Mouse (Mus musculus) forebrain, postnatal 0 days (tissue): Measurements from ENCODE around the gene Cdc42bpa. TPM values are rescaled to one million over a fixed set of nuclear protein-coding genes. Genes with fewer than 3 reads are reported as not detected.

ENCODE experiments used
- ATAC-seq: fragments of 200-750 bp; cut with Nextera tagmentation; 2 replicates; pipeline ENCODE4 v1.8.0; 2017; ENCODE audit warnings: mild to moderate bottlenecking, moderate library complexity
- DNase-seq: peaks from one replicate; pipeline ENCODE4 v3.0.0-alpha.2; 2015
- H3K27ac ChIP-seq: fragments of 300-500 bp; sonication (generic); 2 replicates; pipeline ENCODE4 v1.5.1; 2014; ENCODE audit warnings: low read depth, mild to moderate bottlenecking, antibody characterized with exemption, low read length, moderate library complexity, mixed read lengths
- H3K27me3 ChIP-seq: fragments of 300-500 bp; sonication (generic); 2 replicates; pipeline ENCODE4 v1.6.1; 2014; ENCODE audit warnings: mild to moderate bottlenecking, low read length, mixed read lengths; ENCODE audit not compliant: insufficient read depth
- H3K36me3 ChIP-seq: fragments of 300-500 bp; sonication (generic); 2 replicates; pipeline ENCODE4 v1.6.1; 2014; ENCODE audit warnings: mild to moderate bottlenecking, moderate library complexity; ENCODE audit not compliant: insufficient read depth
- H3K4me1 ChIP-seq: fragments of 300-500 bp; sonication (generic); 2 replicates; pipeline ENCODE4 v1.6.1; 2014; ENCODE audit warnings: antibody characterized with exemption; ENCODE audit not compliant: insufficient read depth
- H3K4me2 ChIP-seq: fragments of 300-500 bp; sonication (generic); 2 replicates; pipeline ENCODE4 v1.6.1; 2014; ENCODE audit warnings: low read depth, mild to moderate bottlenecking, moderate library complexity
- H3K4me3 ChIP-seq: fragments of 300-500 bp; sonication (generic); 2 replicates; pipeline ENCODE4 v1.5.1; 2014; ENCODE audit warnings: low read depth, low read length, mixed read lengths
- H3K9ac ChIP-seq: fragments of 300-500 bp; sonication (generic); 2 replicates; pipeline ENCODE4 v1.6.1; 2014; ENCODE audit warnings: mild to moderate bottlenecking
- H3K9me3 ChIP-seq: fragments of 300-500 bp; sonication (generic); 2 replicates; pipeline ENCODE4 v1.6.1; 2016; ENCODE audit warnings: low read length
- CTCF ChIP-seq: sonication (generic); IDR thresholded peaks from 2 replicates; pipeline ENCODE4 v1.5.1; 2016; ENCODE audit warnings: antibody characterized with exemption, control low read depth, low read depth
- WGBS: fragments of 180-500 bp; shearing (Covaris S2); extraction: QIAGEN DNeasy Blood & Tissue Kit; methylation state at CpG from one replicate; pipeline ENCODE4 v1.1.7; 2014; 5-methylcytosine and 5-hydroxymethylcytosine counted together
- polyA plus RNA-seq: library from polyadenylated mRNA; unstranded; fragments of >200 nt; fragmentation: Nextera tagmentation; extraction: Ambion mirVana; gene quantifications from 2 replicates; pipeline ENCODE4 v1.2.1, GENCODE M21; 2015
- total RNA-seq: library from RNA; depleted of rRNA; stranded (reverse); fragments of >200 nt; gene quantifications from 2 replicates; pipeline ENCODE4 v1.2.3, GENCODE M21; 2014

The Cdc42bpa gene
- total and polyA plus RNA-seq, 2 experiments from 2014 or later: 25.2 to 111 TPM

- ATAC-seq (no peak), DNase-seq (no peak)
- H3K27me3 ChIP-seq: no peaks in the 10 kb centered on the region; the same call in 1 of the 2 replicates
- no peak overlapping the region for H3K4me2 ChIP-seq
- H3K9me3 ChIP-seq: no peaks in the 10 kb centered on the region
- TF ChIP-seq CTCF: no peak
- no peak overlapping the region for H3K27ac ChIP-seq
- no peak overlapping the region for H3K9ac ChIP-seq
- H3K4me1 ChIP-seq: peaks cover 6% of the 10 kb centered on the region; the same call in 1 of the 2 replicates
- no peaks in the 10 kb centered on the region for H3K36me3 ChIP-seq
- H3K4me3 ChIP-seq: no peak overlapping the region
- 85% methylated on average over 9 of the region's 9 CpGs for WGBS
These were observed 233.8 kb downstream of the Cdc42bpa start for GRCm38 (mm10) chr1:180194048-180194447.

- Histone ChIP-seq H3K27ac (no peak overlapping the region), H3K4me2 (peak overlapping the region; percentile 99), H3K36me3 (no peaks in the 10 kb centered on the region), H3K9me3 (no peaks in the 10 kb centered on the region), H3K4me3 (peak overlapping the region; percentile 59), H3K27me3 (no peaks in the 10 kb centered on the region; the same call in 1 of the 2 replicates), H3K9ac (0 out of 2 replicates have a peak overlapping the region, but pooled peaks have one; percentile 31), H3K4me1 (peaks cover 6% of the 10 kb centered on the region; the same call in 1 of the 2 replicates)
- ATAC-seq (no peak), DNase-seq (peak; percentile 2)
- 29% methylated on average over 9 of the region's 9 CpGs for WGBS
- TF ChIP-seq CTCF: no peak
These were observed 234.7 kb downstream of the Cdc42bpa start for GRCm38 (mm10) chr1:180194781-180195471.

- Histone ChIP-seq H3K4me3 (peak overlapping the region; percentile 59), H3K27ac (peak overlapping the region; percentile 66; the same call in 1 of the 2 replicates), H3K4me1 (peaks cover 6% of the 10 kb centered on the region; the same call in 1 of the 2 replicates), H3K27me3 (no peaks in the 10 kb centered on the region; the same call in 1 of the 2 replicates), H3K36me3 (no peaks in the 10 kb centered on the region), H3K9me3 (no peaks in the 10 kb centered on the region), H3K4me2 (peak overlapping the region; percentile 99), H3K9ac (peak overlapping the region; percentile 49)
- DNase-seq (peak; percentile 97), ATAC-seq (peak; percentile 100)
- 3% methylated on average over 57 of the region's 57 CpGs for WGBS
- no peak for TF ChIP-seq CTCF
These were observed 235.6 kb downstream of the Cdc42bpa start for GRCm38 (mm10) chr1:180195703-180196381.

GRCm38 (mm10) chr1:180196508-180196907 is 236.2 kb downstream of the Cdc42bpa start:
- no peaks in the 10 kb centered on the region for H3K9me3 ChIP-seq
- no peak for TF ChIP-seq CTCF
- peaks cover 6% of the 10 kb centered on the region; the same call in 1 of the 2 replicates for H3K4me1 ChIP-seq
- H3K9ac ChIP-seq: peak overlapping the region; percentile 49; the same call in 1 of the 2 replicates
- WGBS: 83% methylated on average over 9 of the region's 9 CpGs
- H3K4me2 ChIP-seq: peak overlapping the region; percentile 99
- H3K36me3 ChIP-seq: no peaks in the 10 kb centered on the region
- peak overlapping the region; percentile 66; the same call in 1 of the 2 replicates for H3K27ac ChIP-seq
- no peak for ATAC-seq
- DNase-seq: no peak
- no peaks in the 10 kb centered on the region; the same call in 1 of the 2 replicates for H3K27me3 ChIP-seq
- peak overlapping the region; percentile 59 for H3K4me3 ChIP-seq

- H3K9me3 ChIP-seq: no peaks in the 10 kb centered on the region
- no peaks in the 10 kb centered on the region; the same call in 1 of the 2 replicates for H3K27me3 ChIP-seq
- no peak overlapping the region for H3K4me2 ChIP-seq
- 90% methylated on average over 3 of the region's 3 CpGs for WGBS
- ATAC-seq (no peak), DNase-seq (no peak)
- no peaks in the 10 kb centered on the region for H3K36me3 ChIP-seq
- no peak overlapping the region for H3K4me3 ChIP-seq
- no peak overlapping the region for H3K9ac ChIP-seq
- TF ChIP-seq CTCF: no peak
- no peak overlapping the region for H3K27ac ChIP-seq
- H3K4me1 ChIP-seq: peaks cover 6% of the 10 kb centered on the region; the same call in 1 of the 2 replicates
These were observed 237.7 kb downstream of the Cdc42bpa start for GRCm38 (mm10) chr1:180197956-180198355.

- ATAC-seq (no peak), DNase-seq (no peak)
- Histone ChIP-seq H3K4me2 (no peak within 1 kb of the TSS), H3K27me3 (no peaks in the 10 kb centered on the region; the same call in 1 of the 2 replicates), H3K36me3 (no peaks in the 10 kb centered on the region), H3K4me3 (no peak within 1 kb of the TSS), H3K4me1 (peaks cover 6% of the 10 kb centered on the region; the same call in 1 of the 2 replicates), H3K27ac (no peak within 1 kb of the TSS), H3K9ac (no peak within 1 kb of the TSS), H3K9me3 (no peaks in the 10 kb centered on the region)
- no peak for TF ChIP-seq CTCF
- WGBS: 69% methylated on average over 4 of the region's 4 CpGs
These were observed 238.9 kb downstream of the Cdc42bpa start, which contains the start of gene Coq8a for GRCm38 (mm10) chr1:180198959-180199714. Gene Coq8a, minus strand, starts transcription at chr1:180199602.
